Mouse (Mus musculus): ENCODE measurements around the gene Dbp.
"Not testable (repeated sequence)": the region's sequence is repeated elsewhere in the genome, so short reads cannot be mapped to it uniquely, and the experiment has no call there.

Gene Dbp

DNA sequence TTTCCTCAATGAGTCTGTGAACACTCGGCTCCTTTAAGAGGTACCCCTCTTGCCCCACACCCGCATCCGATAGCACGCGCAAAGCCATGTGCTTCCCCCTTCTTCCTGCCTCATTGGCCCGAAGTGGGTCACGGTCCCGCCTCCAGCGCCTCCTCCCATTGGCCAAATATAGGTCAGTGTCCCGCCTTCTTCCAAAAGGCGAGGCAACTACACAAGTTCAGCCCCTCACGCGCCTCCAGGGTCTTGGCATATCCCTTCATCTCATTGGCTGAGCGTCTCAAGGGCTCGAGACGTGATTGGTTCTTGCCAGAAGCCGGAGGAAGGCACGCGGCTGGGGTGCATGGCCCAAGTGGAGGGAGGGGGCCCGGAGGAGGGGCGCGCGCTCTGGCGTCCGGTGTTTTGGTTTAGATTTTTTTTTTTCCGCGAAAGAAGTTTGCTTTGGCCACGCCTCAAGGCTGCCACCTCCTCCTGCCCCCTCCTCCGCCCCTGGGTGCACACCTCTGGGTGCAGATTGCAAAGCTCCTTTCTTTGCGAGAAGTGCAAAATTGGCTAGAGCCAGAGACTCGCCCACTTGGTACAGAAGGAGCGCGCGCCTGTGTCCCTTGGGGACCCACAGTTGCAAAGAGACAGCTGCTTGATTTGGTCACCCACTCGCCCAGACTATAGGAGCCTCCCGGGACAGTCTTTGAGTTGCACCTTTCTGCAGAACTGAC is at the start of gene Dbp:
Gene Dbp, plus strand, starts transcription at position 359 of the 713 bp plus-strand sequence.
- in situ Hi-C loops (cut with MboI; ENCODE audit: low sequenced_read_pairs): no loop called here

DNA sequence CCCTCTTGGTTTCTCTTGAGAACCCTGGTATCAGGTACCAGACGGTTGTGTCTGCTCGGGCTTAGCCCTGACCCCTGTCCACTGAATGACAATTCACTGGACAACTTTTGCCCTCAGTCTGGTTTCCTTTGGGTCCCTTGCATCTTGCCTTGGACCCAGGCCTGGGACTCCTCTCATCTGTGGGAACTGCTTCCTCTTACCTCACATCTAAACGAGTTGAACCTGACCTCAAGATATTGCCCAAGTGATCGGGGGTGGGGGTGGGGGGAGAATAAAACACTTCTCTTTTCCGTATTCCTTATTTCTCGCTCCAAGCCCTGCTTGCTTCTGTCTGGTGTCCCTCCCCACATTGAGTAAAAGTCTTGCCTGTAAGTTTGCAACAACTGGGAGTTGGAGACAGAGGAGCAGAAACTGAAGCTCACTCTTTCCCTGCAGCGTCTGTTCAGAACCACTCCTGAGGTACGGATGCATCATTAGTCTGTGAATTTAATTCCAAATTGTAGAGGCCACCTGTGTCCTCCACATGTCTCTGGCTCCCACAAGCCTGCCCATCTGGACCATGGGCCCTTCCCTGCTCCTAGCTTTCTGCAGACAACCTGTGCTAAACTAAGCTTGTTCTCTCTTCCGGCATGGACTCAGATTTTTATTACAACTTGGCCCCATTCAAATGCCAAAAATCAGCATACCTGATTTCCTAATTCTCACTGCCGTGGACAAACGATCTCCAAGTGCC is 44.0 kb upstream of the Dbp start:
- in situ Hi-C loops (cut with MboI; ENCODE audit: low sequenced_read_pairs): no loop called here

DNA sequence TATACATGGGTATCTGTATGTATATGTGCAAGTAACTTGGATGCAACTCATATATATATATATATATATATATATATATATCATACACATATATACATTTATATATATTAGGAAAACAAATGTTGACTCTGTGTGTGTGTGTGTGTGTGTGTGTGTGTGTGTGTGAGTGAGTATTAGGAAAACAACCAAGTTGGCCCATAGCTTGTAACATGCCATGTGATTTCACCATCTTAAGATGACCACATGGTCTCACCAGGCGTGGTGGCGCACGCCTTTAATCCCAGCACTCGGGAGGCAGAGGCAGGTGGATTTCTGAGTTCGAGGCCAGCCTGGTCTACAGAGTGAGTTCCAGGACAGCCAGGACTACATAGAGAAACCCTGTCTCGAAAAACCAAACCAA is 43.2 kb upstream of the Dbp start:
- in situ Hi-C loops (cut with MboI; ENCODE audit: low sequenced_read_pairs): not testable (repeated sequence)

DNA sequence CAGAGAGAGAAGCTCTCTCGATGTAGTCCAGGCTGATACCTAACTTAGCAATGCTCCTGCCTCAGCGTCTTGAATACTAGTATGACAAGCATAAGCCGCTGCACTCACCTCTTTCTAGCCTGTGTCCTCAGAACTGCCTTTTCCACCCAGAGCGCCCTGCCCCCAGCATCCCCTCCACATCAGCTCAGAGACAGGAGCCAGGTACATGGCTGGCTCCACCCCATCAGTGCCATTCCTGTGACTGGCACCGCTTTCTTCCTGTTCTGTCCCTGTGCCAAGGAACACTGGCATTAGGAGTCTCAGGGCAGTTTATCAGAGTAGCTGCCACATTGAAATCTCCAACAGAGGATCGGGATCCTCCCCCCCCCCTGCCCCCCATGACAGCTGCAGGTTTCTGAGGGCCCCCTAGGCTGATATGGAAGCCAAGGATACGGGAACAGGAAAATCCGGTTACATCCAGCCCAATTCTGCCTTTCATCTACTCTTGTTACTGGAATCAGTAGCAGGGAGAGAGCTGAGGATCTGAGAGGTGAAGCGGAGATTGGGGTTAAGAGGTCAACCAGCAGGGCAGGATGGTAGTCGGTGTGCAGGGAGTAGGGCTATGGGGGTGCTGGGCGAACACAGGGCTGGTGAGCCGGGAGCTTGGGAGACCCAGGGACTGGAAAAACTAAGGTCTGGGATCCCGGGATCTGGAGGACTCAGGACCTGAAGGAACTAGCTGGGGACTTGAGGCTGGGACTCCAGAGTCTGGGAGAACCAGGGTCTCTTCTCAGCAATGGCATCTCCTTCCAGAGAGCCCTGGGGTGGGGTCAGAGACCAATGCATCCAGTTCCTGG is 39.4 kb upstream of the Dbp start:
- in situ Hi-C loops (cut with MboI; ENCODE audit: low sequenced_read_pairs): no loop called here

GRCm38 (mm10) chr7:45666161-45666560 is 38.7 kb upstream of the Dbp start, which contains the start of gene Fut2:
Gene Fut2 (minus strand): TSS chr7:45666394.
- in situ Hi-C loops (cut with MboI; ENCODE audit: low sequenced_read_pairs): no loop called here

DNA sequence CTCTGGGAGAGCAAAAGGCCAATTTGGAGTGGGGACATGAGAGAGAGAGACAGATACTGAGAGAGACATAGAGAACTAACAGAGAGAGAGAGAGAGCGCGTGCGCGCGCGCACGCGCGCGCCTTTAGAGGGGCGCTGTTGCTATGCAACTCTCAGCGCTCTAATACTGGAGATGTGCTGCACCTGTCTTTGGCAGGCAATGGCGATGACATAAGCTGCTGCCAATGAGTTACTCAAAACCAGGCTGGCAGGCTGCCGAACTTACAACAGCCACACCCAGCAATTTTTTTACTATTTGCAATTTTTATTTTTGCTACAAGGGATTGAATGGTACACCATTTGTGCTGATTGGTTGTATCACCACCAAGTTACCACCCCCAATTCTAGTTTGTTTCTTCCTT is 37.1 kb upstream of the Dbp start:
- in situ Hi-C loops (cut with MboI; ENCODE audit: low sequenced_read_pairs): no loop called here

GRCm38 (mm10) chr7:45668921-45669320 is 36.0 kb upstream of the Dbp start:
- in situ Hi-C loops (cut with MboI; ENCODE audit: low sequenced_read_pairs): no loop called here

- in situ Hi-C loops (cut with MboI; ENCODE audit: low sequenced_read_pairs): no loop called here
Measured at GRCm38 (mm10) chr7:45677627-45678295, 27.1 kb upstream of the Dbp start.

GRCm38 (mm10) chr7:45678513-45678912 is 26.4 kb upstream of the Dbp start:
- in situ Hi-C loops (cut with MboI; ENCODE audit: low sequenced_read_pairs): no loop called here

DNA sequence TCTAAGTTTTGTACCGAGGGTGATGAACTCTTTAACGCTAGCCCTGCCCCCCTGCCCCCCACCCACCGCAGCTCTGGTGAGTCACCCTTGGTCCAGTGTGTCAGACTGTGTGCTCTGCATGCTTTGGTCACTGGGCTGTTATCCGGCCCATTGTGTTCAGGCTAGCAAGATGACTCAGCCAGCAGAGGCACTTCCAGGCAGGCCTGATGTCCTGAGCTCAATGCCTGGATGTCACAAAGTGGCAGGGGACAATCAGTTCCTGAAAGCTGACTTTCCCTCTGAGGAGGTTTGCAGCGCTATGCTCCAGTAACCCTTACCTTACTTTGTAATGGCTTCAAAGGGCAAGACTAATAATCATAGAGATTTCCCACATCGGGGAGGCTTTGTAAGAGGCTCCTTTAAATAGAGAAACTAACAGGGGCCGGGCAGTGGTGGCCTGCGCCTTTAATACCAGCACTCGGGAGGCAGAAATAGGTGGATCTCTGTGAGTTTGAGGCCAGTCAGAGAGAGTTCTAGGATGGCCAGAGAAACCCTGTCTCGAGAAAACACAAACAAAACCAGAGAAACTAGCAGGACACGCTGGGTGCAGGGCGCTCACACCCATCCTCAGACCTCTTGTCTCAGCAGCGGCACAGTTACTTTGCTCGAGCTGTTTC is 24.8 kb upstream of the Dbp start:
- in situ Hi-C loops (cut with MboI; ENCODE audit: low sequenced_read_pairs): loop anchor here (10.0 kb wide), 1 partner anchor 85 kb away; no protein-coding TSS in a partner anchor

GRCm38 (mm10) chr7:45681046-45681736 is 23.7 kb upstream of the Dbp start:
- in situ Hi-C loops (cut with MboI; ENCODE audit: low sequenced_read_pairs): loop anchor here (10.0 kb wide), 1 partner anchor 86 kb away; no protein-coding TSS in a partner anchor

- in situ Hi-C loops (cut with MboI; ENCODE audit: low sequenced_read_pairs): loop anchor here (10.0 kb wide), 1 partner anchor 88 kb away; no protein-coding TSS in a partner anchor
Measured at GRCm38 (mm10) chr7:45682144-45683126, 22.5 kb upstream of the Dbp start.

DNA sequence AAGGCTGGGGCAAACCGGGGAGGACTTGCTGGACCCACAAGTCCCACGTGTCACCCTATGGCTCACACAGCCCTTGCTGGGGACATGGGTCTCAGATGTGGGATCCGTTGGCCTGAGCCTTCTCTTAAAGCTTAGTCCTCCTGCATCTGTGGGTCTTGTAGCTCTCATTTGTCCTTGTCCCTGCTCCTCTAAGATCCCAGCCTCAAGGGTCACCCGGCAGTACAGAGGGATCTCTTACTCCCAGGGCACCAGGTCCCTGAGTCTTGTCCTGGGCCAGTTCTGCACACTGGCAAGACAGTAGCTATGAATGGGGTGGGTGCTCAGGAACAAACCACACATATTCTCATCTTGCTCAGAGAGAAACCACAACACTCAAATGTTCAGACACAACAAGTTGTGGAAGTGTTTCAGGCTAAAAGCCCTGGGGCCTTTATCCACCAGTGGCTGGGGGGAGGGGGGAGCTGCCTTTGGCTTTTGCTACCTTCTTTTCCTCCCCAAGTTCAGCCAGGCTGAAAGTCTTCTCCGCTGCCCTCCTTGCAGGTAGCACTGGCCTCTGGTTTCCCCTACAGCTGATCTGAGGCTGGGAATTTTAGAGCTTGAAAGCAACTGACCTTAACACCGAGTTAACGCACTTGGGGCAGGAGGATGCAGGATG is 21.4 kb upstream of the Dbp start, which contains the start of gene Ntn5:
Gene Ntn5, plus strand, starts transcription at position 627 of the 655 bp plus-strand sequence.
- in situ Hi-C loops (cut with MboI; ENCODE audit: low sequenced_read_pairs): loop anchor here (10.0 kb wide), 1 partner anchor 89 kb away; no protein-coding TSS in a partner anchor

DNA sequence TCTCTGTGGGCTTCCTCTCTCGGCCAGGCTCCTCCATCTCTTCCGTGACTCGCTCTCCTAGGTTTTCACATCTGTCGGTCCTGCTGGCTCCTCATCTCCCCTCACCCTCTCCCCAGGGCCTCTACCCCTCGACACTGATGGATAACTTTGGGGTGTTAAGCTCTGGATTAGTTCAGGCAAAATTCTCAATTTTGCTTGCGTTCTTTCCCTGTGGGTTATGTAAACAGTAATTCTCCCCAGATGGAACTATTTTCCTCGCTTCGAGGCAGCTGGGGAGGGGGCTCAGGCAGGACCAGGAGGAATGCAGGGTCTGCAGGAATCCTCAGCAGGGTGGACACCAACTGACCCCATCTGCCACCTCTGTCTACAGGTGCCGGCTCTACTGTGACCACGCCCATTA is 19.1 kb upstream of the Dbp start:
- in situ Hi-C loops (cut with MboI; ENCODE audit: low sequenced_read_pairs): loop anchor here (10.0 kb wide), 1 partner anchor 91 kb away; no protein-coding TSS in a partner anchor

DNA sequence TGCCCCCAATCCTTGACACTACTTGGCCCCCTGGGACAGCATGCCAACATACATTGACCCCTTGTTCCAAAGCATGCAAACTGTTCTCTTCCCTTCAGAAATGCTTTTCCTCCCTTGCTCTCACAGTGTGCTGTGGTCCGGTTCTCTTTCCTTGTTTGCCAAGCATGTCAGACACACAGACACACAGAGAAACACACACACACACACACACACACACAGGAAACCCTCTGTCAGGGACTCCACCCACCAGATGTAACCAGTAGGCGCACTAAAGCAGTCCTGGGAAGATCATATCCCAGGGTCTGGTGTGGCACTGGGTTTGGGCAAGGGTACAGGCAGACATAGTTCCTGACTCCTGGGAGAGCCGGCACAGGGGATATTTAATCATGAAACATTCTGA is 18.0 kb upstream of the Dbp start:
- in situ Hi-C loops (cut with MboI; ENCODE audit: low sequenced_read_pairs): loop anchor here (10.0 kb wide), 1 partner anchor 92 kb away; no protein-coding TSS in a partner anchor

- in situ Hi-C loops (cut with MboI; ENCODE audit: low sequenced_read_pairs): loop anchor here (10.0 kb wide), 1 partner anchor 94 kb away; no protein-coding TSS in a partner anchor
Measured at GRCm38 (mm10) chr7:45689099-45689498, 15.8 kb upstream of the Dbp start.

GRCm38 (mm10) chr7:45689800-45690199 is 15.1 kb upstream of the Dbp start:
- in situ Hi-C loops (cut with MboI; ENCODE audit: low sequenced_read_pairs): loop anchor here (10.0 kb wide), 1 partner anchor 95 kb away; no protein-coding TSS in a partner anchor

Measured in CH12F3 (cell line).